ENCODE assay signal across 25 mouse cellular contexts in the genomic region with DNA sequence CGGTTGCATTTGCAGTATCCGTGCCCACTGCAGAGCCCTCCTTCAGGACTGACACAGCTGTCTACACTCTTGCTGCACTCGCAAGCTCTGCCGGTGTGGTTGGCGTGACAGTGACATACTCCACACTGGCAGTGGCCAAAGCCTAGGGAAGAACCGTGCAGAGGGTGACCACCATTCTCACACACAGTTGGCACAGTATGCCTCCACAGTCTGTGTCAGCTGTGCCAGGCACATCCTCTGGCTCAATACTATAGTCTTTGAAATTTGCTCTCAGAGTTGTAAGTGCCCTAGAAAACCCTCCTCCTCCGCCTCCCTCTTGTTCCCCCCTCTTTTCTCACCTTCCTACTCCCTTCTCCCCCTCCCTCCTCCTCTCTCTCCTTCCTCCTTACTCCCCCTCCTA. TPM values are rescaled to one million over a fixed set of nuclear protein-coding genes. Genes with fewer than 3 reads are reported as not detected.
DNase-seq lines count a peak whose midpoint lies in the region; ATAC-seq and TF ChIP-seq lines count a peak whose summit lies in the region.
"Had no signal": no experiment of that assay in that cellular context is flagged by ENCODE, and none has a peak within 500 bp of the region (broad histone marks: within the 10 kb centered on the region; RNA-seq: fewer than 3 reads in every experiment).

No protein-coding gene starts in this region.

- peaks cover 5% of the 10 kb centered on the region for H3K27me3 ChIP-seq in forebrain, embryonic 12.5 days
- no peaks in the 10 kb centered on the region for H3K27me3 ChIP-seq in forebrain, embryonic 11.5 days (ENCODE audit: control insufficient read depth, insufficient read depth, low read length)
- no peaks in the 10 kb centered on the region for H3K27me3 ChIP-seq in hindbrain, postnatal 0 days (ENCODE audit: insufficient read depth, low read length)
- no peaks in the 10 kb centered on the region for H3K27me3 ChIP-seq in hindbrain, embryonic 11.5 days (ENCODE audit: control insufficient read depth, insufficient read depth, low read length)
- H3K27me3 ChIP-seq in lung, embryonic 16.5 days (ENCODE audit: control insufficient read depth, insufficient read depth, low read depth, low read length), result no peaks in the 10 kb centered on the region
- H3K27me3 ChIP-seq in limb, embryonic 13.5 days, result peaks cover 5% of the 10 kb centered on the region; the same call in 1 of the 2 replicates
- H3K27me3 ChIP-seq: Patski had no signal

- peak; percentile 33; the same call in 1 of the 2 replicates for ATAC-seq in forebrain, embryonic 12.5 days (ENCODE audit: low FRiP score)
- ATAC-seq in forebrain, embryonic 11.5 days (replicated peaks; ENCODE audit: low FRiP score), result no peak
- peak; percentile 29; the same call in 1 of the 2 replicates for ATAC-seq in hindbrain, postnatal 0 days
- no peak for ATAC-seq in hindbrain, embryonic 11.5 days (ENCODE audit: low FRiP score)
- peak; percentile 57 for ATAC-seq in lung, embryonic 16.5 days (ENCODE audit: low read depth)
- no peak for ATAC-seq in limb, embryonic 13.5 days (ENCODE audit: low FRiP score, low read depth)
- ATAC-seq: activated CD4-positive, CD25-positive, alpha-beta regulatory T cell, adult 4 months; liver, postnatal 0 days; Patski had no signal

- peaks cover 51% of the 10 kb centered on the region for H3K36me3 ChIP-seq in forebrain, embryonic 12.5 days (replicated peaks)
- peaks cover 2% of the 10 kb centered on the region; the same call in 1 of the 2 replicates for H3K36me3 ChIP-seq in forebrain, embryonic 11.5 days (ENCODE audit: control insufficient read depth, insufficient read depth, low read length)
- H3K36me3 ChIP-seq in hindbrain, postnatal 0 days (ENCODE audit: insufficient read depth, low read length), result peaks cover 11% of the 10 kb centered on the region
- peaks cover 3% of the 10 kb centered on the region; the same call in 1 of the 2 replicates for H3K36me3 ChIP-seq in hindbrain, embryonic 11.5 days (ENCODE audit: control insufficient read depth, insufficient read depth, low read length)
- peaks cover 19% of the 10 kb centered on the region for H3K36me3 ChIP-seq in lung, embryonic 16.5 days (ENCODE audit: control insufficient read depth, insufficient read depth, low read length)
- peaks cover 50% of the 10 kb centered on the region for H3K36me3 ChIP-seq in limb, embryonic 13.5 days

- H3K9ac ChIP-seq in forebrain, embryonic 12.5 days, result no peak overlapping the region
- no peak overlapping the region for H3K9ac ChIP-seq in forebrain, embryonic 11.5 days (ENCODE audit: low read length)
- H3K9ac ChIP-seq in hindbrain, postnatal 0 days (replicated peaks; ENCODE audit: low read length), result no peak overlapping the region
- no peak overlapping the region for H3K9ac ChIP-seq in hindbrain, embryonic 11.5 days (ENCODE audit: low read depth, low read length)
- no peak overlapping the region for H3K9ac ChIP-seq in lung, embryonic 16.5 days (ENCODE audit: low read length)
- peak overlapping the region; percentile 19; the same call in 1 of the 2 replicates for H3K9ac ChIP-seq in limb, embryonic 13.5 days
- H3K9ac ChIP-seq: heart, embryonic 12.5 days; liver, postnatal 0 days; midbrain, embryonic 12.5 days had no signal

- no peak for DNase-seq in forebrain, embryonic 11.5 days (ENCODE audit: low spot score)
- DNase-seq in hindbrain, postnatal 0 days (ENCODE audit: low spot score), result no peak
- DNase-seq in hindbrain, embryonic 11.5 days (ENCODE audit: low spot score), result no peak
- DNase-seq in lung, postnatal 25 days (ENCODE audit: low spot score), result no peak
- no peak for DNase-seq in spleen, postnatal 14 days (ENCODE audit: low spot score in 2 of 2)
- DNase-seq: adrenal gland, postnatal 14 days; cerebellum, adult 11-12 months; cerebellum, postnatal 25 days; heart, postnatal 4 days; kidney, adult 18-20 months; kidney, postnatal 36 days; layer of hippocampus, adult 9-11 months; liver; liver, postnatal 0 days; right cerebral cortex, adult 18-20 months had no signal

- no peak overlapping the region for H3K4me2 ChIP-seq in forebrain, embryonic 12.5 days
- H3K4me2 ChIP-seq in forebrain, embryonic 11.5 days (ENCODE audit: low read depth, low read length, severe bottlenecking), result no peak overlapping the region
- H3K4me2 ChIP-seq in hindbrain, postnatal 0 days (ENCODE audit: low read depth, low read length), result no peak overlapping the region
- H3K4me2 ChIP-seq in hindbrain, embryonic 11.5 days (replicated peaks; ENCODE audit: low read depth, low read length), result no peak overlapping the region
- no peak overlapping the region for H3K4me2 ChIP-seq in lung, embryonic 16.5 days (ENCODE audit: low read depth, low read length)
- H3K4me2 ChIP-seq in limb, embryonic 13.5 days (replicated peaks), result no peak overlapping the region
- H3K4me2 ChIP-seq: heart, embryonic 12.5 days; midbrain, embryonic 12.5 days had no signal

- H3K9me3 ChIP-seq in forebrain, embryonic 12.5 days, result no peaks in the 10 kb centered on the region
- no peaks in the 10 kb centered on the region for H3K9me3 ChIP-seq in forebrain, embryonic 11.5 days (ENCODE audit: control insufficient read depth, low read length)
- no peaks in the 10 kb centered on the region for H3K9me3 ChIP-seq in hindbrain, postnatal 0 days (ENCODE audit: low read length)
- no peaks in the 10 kb centered on the region for H3K9me3 ChIP-seq in hindbrain, embryonic 11.5 days (ENCODE audit: control insufficient read depth, low read length)
- no peaks in the 10 kb centered on the region for H3K9me3 ChIP-seq in lung, embryonic 16.5 days (ENCODE audit: control insufficient read depth, low read length)
- no peaks in the 10 kb centered on the region for H3K9me3 ChIP-seq in limb, embryonic 13.5 days
- H3K9me3 ChIP-seq: heart, embryonic 12.5 days; midbrain, embryonic 12.5 days had no signal

- no peaks in the 10 kb centered on the region for H3K4me1 ChIP-seq in forebrain, embryonic 12.5 days
- H3K4me1 ChIP-seq in forebrain, embryonic 11.5 days (replicated peaks; ENCODE audit: control insufficient read depth, insufficient read depth, low read length), result no peaks in the 10 kb centered on the region
- H3K4me1 ChIP-seq in hindbrain, postnatal 0 days (ENCODE audit: insufficient read depth, low read length), result no peaks in the 10 kb centered on the region
- H3K4me1 ChIP-seq in hindbrain, embryonic 11.5 days (replicated peaks; ENCODE audit: control insufficient read depth, insufficient read depth, low read length), result no peaks in the 10 kb centered on the region
- peaks cover 3% of the 10 kb centered on the region for H3K4me1 ChIP-seq in lung, embryonic 16.5 days (replicated peaks; ENCODE audit: control insufficient read depth, insufficient read depth, low read length)
- 0 out of 2 replicates have a peak, but pooled peaks cover 2% of the 10 kb centered on the region for H3K4me1 ChIP-seq in limb, embryonic 13.5 days
- H3K4me1 ChIP-seq: midbrain, embryonic 12.5 days had no signal

- no peak overlapping the region for H3K4me3 ChIP-seq in forebrain, embryonic 12.5 days (replicated peaks)
- no peak overlapping the region for H3K4me3 ChIP-seq in forebrain, embryonic 11.5 days (ENCODE audit: low read depth, low read length)
- no peak overlapping the region for H3K4me3 ChIP-seq in hindbrain, postnatal 0 days (ENCODE audit: low read length)
- no peak overlapping the region for H3K4me3 ChIP-seq in hindbrain, embryonic 11.5 days (ENCODE audit: low read depth, low read length)
- no peak overlapping the region for H3K4me3 ChIP-seq in lung, embryonic 16.5 days (ENCODE audit: low read length)
- H3K4me3 ChIP-seq in limb, embryonic 13.5 days, result no peak overlapping the region
- H3K4me3 ChIP-seq: heart, embryonic 12.5 days; midbrain, embryonic 12.5 days had no signal

- TF ChIP-seq CTCF in hindbrain, postnatal 0 days (IDR thresholded peaks at IDR 0.05; ENCODE audit: low read depth), result no peak

- no peak overlapping the region for H3K27ac ChIP-seq in forebrain, embryonic 12.5 days
- no peak overlapping the region for H3K27ac ChIP-seq in forebrain, embryonic 11.5 days (ENCODE audit: low read depth, low read length)
- no peak overlapping the region for H3K27ac ChIP-seq in hindbrain, postnatal 0 days
- no peak overlapping the region for H3K27ac ChIP-seq in hindbrain, embryonic 11.5 days (ENCODE audit: low read depth, low read length)
- H3K27ac ChIP-seq in lung, embryonic 16.5 days (ENCODE audit: low read length), result no peak overlapping the region
- H3K27ac ChIP-seq in limb, embryonic 13.5 days, result no peak overlapping the region
- H3K27ac ChIP-seq: midbrain, embryonic 12.5 days had no signal

- WGBS in forebrain, embryonic 12.5 days, result 88% methylated on average over 7 of the region's 7 CpGs
- 91% methylated on average over 7 of the region's 7 CpGs for WGBS in forebrain, embryonic 11.5 days
- WGBS in hindbrain, postnatal 0 days, result 79% methylated on average over 7 of the region's 7 CpGs
- 89% methylated on average over 7 of the region's 7 CpGs for WGBS in hindbrain, embryonic 11.5 days
- WGBS in lung, embryonic 16.5 days, result 58% methylated on average over 7 of the region's 7 CpGs
- WGBS in limb, embryonic 13.5 days, result 87% methylated on average over 7 of the region's 7 CpGs

RNA-seq across cellular contexts. Expression of gene Csad, which starts 12.8 kb away (rescaled TPM):
- polyA plus RNA-seq in forebrain, embryonic 12.5 days (2016; fragmentation: Nextera tagmentation; extraction: Ambion mirVana), result 46.2 and 51.8 TPM in 2 replicates
- polyA plus RNA-seq in forebrain, embryonic 11.5 days (2014; fragmentation: Nextera tagmentation; extraction: Ambion mirVana), result 38.2 and 39.2 TPM in 2 replicates
- 56.9 and 67.2 TPM in 2 replicates for total RNA-seq in hindbrain, postnatal 0 days (2014; rRNA removed)
- polyA plus RNA-seq in hindbrain, postnatal 0 days (2015; fragmentation: Nextera tagmentation; extraction: Ambion mirVana), result 41.8 and 43.1 TPM in 2 replicates
- polyA plus RNA-seq in hindbrain, embryonic 11.5 days (2014; fragmentation: Nextera tagmentation; extraction: Ambion mirVana), result 23.5 and 27.9 TPM in 2 replicates
- polyA plus RNA-seq in lung, embryonic 16.5 days (2015; fragmentation: Nextera tagmentation; extraction: Ambion mirVana), result 69.5 and 70.6 TPM in 2 replicates
- polyA plus RNA-seq in limb, embryonic 13.5 days (2015; fragmentation: Nextera tagmentation; extraction: Ambion mirVana), result 75.2 and 82.1 TPM in 2 replicates

RNA-seq across cellular contexts. Expression of gene Zfp740, which starts 14.3 kb away (rescaled TPM):
- 127 and 132 TPM in 2 replicates for polyA plus RNA-seq in forebrain, embryonic 12.5 days (2016; fragmentation: Nextera tagmentation; extraction: Ambion mirVana)
- 79.8 and 80.7 TPM in 2 replicates for polyA plus RNA-seq in forebrain, embryonic 11.5 days (2014; fragmentation: Nextera tagmentation; extraction: Ambion mirVana)
- total RNA-seq in hindbrain, postnatal 0 days (2014; rRNA removed), result 49.5 and 61.0 TPM in 2 replicates
- polyA plus RNA-seq in hindbrain, postnatal 0 days (2015; fragmentation: Nextera tagmentation; extraction: Ambion mirVana), result 33.8 and 37.7 TPM in 2 replicates
- 49.7 and 63.8 TPM in 2 replicates for polyA plus RNA-seq in hindbrain, embryonic 11.5 days (2014; fragmentation: Nextera tagmentation; extraction: Ambion mirVana)
- polyA plus RNA-seq in lung, embryonic 16.5 days (2015; fragmentation: Nextera tagmentation; extraction: Ambion mirVana), result 64.0 and 67.0 TPM in 2 replicates
- 74.2 and 82.6 TPM in 2 replicates for polyA plus RNA-seq in limb, embryonic 13.5 days (2015; fragmentation: Nextera tagmentation; extraction: Ambion mirVana)

RNA-seq across cellular contexts. Expression of gene Itgb7, which starts 14.4 kb away (rescaled TPM):
- 0.65 and 0.88 TPM in 2 replicates for polyA plus RNA-seq in forebrain, embryonic 12.5 days (2016; fragmentation: Nextera tagmentation; extraction: Ambion mirVana)
- polyA plus RNA-seq in forebrain, embryonic 11.5 days (2014; fragmentation: Nextera tagmentation; extraction: Ambion mirVana), result 0.76 and 1.1 TPM in 2 replicates
- total RNA-seq in hindbrain, postnatal 0 days (2014; rRNA removed), result 0.40 and 1.2 TPM in 2 replicates
- polyA plus RNA-seq in hindbrain, postnatal 0 days (2015; fragmentation: Nextera tagmentation; extraction: Ambion mirVana), result 1.3 and 2.1 TPM in 2 replicates
- polyA plus RNA-seq in hindbrain, embryonic 11.5 days (2014; fragmentation: Nextera tagmentation; extraction: Ambion mirVana), result 1.0 and 1.1 TPM in 2 replicates
- polyA plus RNA-seq in lung, embryonic 16.5 days (2015; fragmentation: Nextera tagmentation; extraction: Ambion mirVana), result 3.0 and 3.9 TPM in 2 replicates
- 3.2 and 3.5 TPM in 2 replicates for polyA plus RNA-seq in limb, embryonic 13.5 days (2015; fragmentation: Nextera tagmentation; extraction: Ambion mirVana)

RNA-seq across cellular contexts. Expression of gene Rarg, which starts 40.0 kb away (rescaled TPM):
- polyA plus RNA-seq in forebrain, embryonic 12.5 days (2016; fragmentation: Nextera tagmentation; extraction: Ambion mirVana), result 13.1 and 16.7 TPM in 2 replicates
- 19.3 and 19.7 TPM in 2 replicates for polyA plus RNA-seq in forebrain, embryonic 11.5 days (2014; fragmentation: Nextera tagmentation; extraction: Ambion mirVana)
- 8.8 and 11.4 TPM in 2 replicates for total RNA-seq in hindbrain, postnatal 0 days (2014; rRNA removed)
- 3.8 and 4.4 TPM in 2 replicates for polyA plus RNA-seq in hindbrain, postnatal 0 days (2015; fragmentation: Nextera tagmentation; extraction: Ambion mirVana)
- polyA plus RNA-seq in hindbrain, embryonic 11.5 days (2014; fragmentation: Nextera tagmentation; extraction: Ambion mirVana), result 20.3 and 21.7 TPM in 2 replicates
- polyA plus RNA-seq in lung, embryonic 16.5 days (2015; fragmentation: Nextera tagmentation; extraction: Ambion mirVana), result 46.7 and 46.9 TPM in 2 replicates
- polyA plus RNA-seq in limb, embryonic 13.5 days (2015; fragmentation: Nextera tagmentation; extraction: Ambion mirVana), result 131 and 145 TPM in 2 replicates

RNA-seq across cellular contexts. Expression of gene Gm9918, which starts 53.0 kb away (rescaled TPM):
- polyA plus RNA-seq in forebrain, embryonic 12.5 days (2016; fragmentation: Nextera tagmentation; extraction: Ambion mirVana), result 0.09 and 0.17 TPM in 2 replicates
- polyA plus RNA-seq in forebrain, embryonic 11.5 days (2014; fragmentation: Nextera tagmentation; extraction: Ambion mirVana), result 0.21 and 0.48 TPM in 2 replicates
- total RNA-seq in hindbrain, postnatal 0 days (2014; rRNA removed), result not detected in 2 replicates
- polyA plus RNA-seq in hindbrain, postnatal 0 days (2015; fragmentation: Nextera tagmentation; extraction: Ambion mirVana), result 0.06 TPM in 1 of 2 replicates, not detected in the other
- polyA plus RNA-seq in hindbrain, embryonic 11.5 days (2014; fragmentation: Nextera tagmentation; extraction: Ambion mirVana), result 0.15 TPM in 2 replicates
- polyA plus RNA-seq in lung, embryonic 16.5 days (2015; fragmentation: Nextera tagmentation; extraction: Ambion mirVana), result 0.34 and 0.57 TPM in 2 replicates
- 1.1 and 1.3 TPM in 2 replicates for polyA plus RNA-seq in limb, embryonic 13.5 days (2015; fragmentation: Nextera tagmentation; extraction: Ambion mirVana)
- total RNA-seq: adrenal gland, postnatal 14 days; CH12.LX; gastrocnemius, postnatal 4 days; heart, postnatal 4 days; left cerebral cortex, adult 8-10 months had no signal
- polyA plus RNA-seq: activated CD4-positive, CD25-positive, alpha-beta regulatory T cell, adult 4 months; heart, embryonic 12.5 days; liver, postnatal 0 days had no signal

Comparison
In these comparisons a context has a peak if more than half of its experiments do, and no peak if none do; other contexts are left out.
1. ATAC-seq: peak in forebrain, embryonic 12.5 days (single experiment), hindbrain, postnatal 0 days (single experiment) and lung, embryonic 16.5 days (single experiment); none in forebrain, embryonic 11.5 days (single experiment), hindbrain, embryonic 11.5 days (single experiment) and limb, embryonic 13.5 days (single experiment).